Mouse (Mus musculus) stomach, postnatal 0 days (tissue): ENCODE data around the gene Sec63.

ENCODE experiments used
- CTCF ChIP-seq: IDR thresholded peaks from 2 replicates; pipeline ENCODE4 v1.5.1; 2016; ENCODE audit warnings: antibody characterized with exemption, low read depth, mild to moderate bottlenecking, moderate library complexity
- EP300 ChIP-seq: optimal IDR thresholded peaks from 2 replicates; pipeline ENCODE3; 2016; ENCODE audit warnings: antibody characterized with exemption

DNA sequence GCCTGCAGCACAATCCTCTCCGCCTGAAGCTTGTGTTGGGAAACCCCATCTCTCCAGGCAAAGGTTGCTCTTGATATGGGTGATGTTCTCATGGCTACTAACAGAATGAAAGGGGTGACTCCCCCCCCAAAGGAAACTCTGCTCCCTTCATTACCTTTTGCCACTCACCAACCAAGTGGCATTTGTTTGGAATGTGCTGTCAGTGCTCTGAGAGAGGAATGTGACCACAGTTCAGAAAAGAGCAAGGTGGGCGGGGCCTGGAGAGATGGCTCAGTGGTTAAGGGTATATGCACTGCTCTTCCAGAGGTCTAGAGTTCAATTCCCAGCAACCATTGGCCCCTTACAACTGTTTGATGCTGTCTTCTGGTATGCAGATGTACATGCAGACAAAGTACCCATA is 95.7 kb downstream of the Sec63 start:
- no peak for TF ChIP-seq CTCF
- TF ChIP-seq EP300 = no peak
